Mouse (Mus musculus) gastrocnemius, postnatal 25 days (tissue): Measurements from ENCODE around the gene Agap3. TPM values are rescaled to one million over a fixed set of nuclear protein-coding genes. Genes with fewer than 3 reads are reported as not detected.

ENCODE experiments used
- DNase-seq: peaks from one replicate; pipeline ENCODE4 v3.0.0; 2022
- long read RNA-seq, 2 experiments: library from polyadenylated mRNA; stranded (forward); transcript quantifications; one replicate each; pipeline ENCODE4 v2.0.0; 2021
- total RNA-seq, 2 experiments: library from RNA; stranded (reverse); gene quantifications; 1 replicate in 1 of 2; 2 replicates in 1 of 2; pipeline ENCODE4 v1.2.3; 2021

Agap3 gene
- 10 to 100 TPM; 52.4 to 56.0 TPM for total RNA-seq
- long read RNA-seq, experiment 1, transcript Agap3-204 (9 exons, 1,061 nt) = major isoform, 16 of 38 reads
- long read RNA-seq, experiment 1, partial matches to known transcripts = 12 of 38 reads
- long read RNA-seq, experiment 1, other reads (novel, unspliced or antisense) = 9 of 38 reads
- long read RNA-seq, experiment 2, transcript Agap3-204 (9 exons, 1,061 nt) = major isoform, 17 of 35 reads
- long read RNA-seq, experiment 2, partial matches to known transcripts = 5 of 35 reads
- long read RNA-seq, experiment 2, other reads (novel, unspliced or antisense) = 12 of 35 reads

DNA sequence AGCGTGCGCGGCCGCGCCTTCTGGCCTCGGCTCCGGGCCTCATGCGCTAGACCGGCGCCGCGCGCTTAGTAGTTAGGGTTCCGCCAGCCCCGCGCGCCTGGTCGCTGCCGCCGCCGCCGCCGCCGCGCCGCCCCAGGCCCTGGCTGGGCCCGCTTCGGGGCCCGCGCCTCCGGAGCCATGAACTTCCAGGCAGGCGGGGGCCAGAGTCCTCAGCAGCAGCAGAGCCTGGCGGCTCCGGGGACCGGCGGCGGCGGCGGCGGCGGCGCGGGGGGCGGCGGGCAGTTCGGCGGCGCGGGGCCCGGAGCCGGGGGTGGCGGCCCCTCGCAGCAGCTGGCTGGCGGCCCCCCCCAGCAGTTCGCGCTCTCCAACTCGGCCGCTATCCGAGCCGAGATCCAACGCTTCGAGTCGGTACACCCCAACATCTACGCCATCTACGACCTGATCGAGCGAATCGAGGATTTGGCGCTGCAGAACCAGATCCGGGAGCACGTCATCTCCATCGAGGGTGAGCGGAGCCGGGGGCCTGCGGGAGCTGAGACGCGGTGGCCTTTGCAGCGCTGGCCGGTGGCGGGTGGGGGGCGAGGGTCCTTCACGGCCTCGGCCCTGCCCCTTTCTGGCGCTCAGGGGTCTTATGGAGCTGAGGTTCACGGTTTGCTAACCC is at the start of gene Agap3:
Gene Agap3, plus strand, starts transcription at position 148 of the 661 bp plus-strand sequence.
- no peak for DNase-seq

DNA sequence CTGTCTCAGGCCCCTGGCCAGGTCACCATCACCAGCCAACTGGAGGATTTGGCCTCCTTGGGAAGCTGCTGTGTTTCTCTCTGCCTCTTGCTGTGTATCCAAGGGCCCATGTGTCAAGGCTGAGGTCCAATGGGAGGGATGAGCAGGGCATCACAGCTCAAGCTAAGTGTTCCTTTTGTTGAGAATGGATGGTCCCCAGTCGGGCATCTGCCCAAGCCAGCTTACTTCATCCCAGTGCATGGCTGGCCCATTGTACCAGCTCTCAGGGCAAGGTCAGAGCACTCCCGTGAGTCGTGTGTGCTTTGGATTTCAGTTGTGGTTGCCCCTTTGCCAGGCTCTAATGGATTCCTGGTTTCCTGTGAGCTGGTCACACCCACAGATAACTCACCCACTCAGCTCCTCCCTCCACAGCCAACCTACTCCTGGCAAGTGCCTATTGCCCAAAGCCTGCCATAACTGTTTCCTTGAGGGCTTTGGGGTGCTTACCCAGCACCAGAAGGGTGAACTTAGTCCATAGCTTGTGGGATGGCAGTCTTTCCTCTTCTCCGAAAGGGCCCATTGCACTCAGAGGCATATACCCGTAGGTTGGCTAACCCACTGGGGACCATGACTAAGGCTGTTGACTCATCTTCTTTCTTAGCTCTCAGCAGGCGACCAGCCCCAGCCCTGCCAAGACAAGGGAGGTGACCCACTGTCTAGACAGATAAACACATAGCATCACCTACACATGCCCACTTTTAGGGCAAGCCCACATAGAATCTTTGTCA is 47.2 kb upstream of the Agap3 start:
- DNase-seq = no peak

DNA sequence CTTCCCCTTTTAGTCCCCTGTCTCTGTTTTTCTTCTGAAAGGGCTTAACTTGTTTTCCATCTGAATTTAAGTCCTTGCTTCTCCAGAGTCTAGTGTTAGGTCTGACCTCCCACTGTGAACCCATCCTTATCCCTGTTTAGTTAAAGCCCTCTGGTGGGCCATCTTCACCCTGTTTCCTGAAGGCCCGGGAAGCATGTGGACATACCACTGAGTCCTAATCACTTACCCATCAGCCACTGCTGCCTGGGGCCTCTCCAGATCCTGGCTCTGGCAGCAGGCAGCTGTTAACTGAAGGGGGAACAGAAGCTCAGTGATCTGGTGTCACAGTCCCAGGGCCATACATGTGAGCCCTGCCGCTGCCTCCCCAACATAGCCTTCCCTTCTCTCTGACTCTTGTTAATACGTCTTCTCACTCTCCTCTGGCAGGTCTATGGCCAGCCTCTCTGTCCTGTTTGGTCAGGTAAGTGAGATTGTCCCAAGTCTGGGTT is 46.5 kb upstream of the Agap3 start:
- no peak for DNase-seq

DNA sequence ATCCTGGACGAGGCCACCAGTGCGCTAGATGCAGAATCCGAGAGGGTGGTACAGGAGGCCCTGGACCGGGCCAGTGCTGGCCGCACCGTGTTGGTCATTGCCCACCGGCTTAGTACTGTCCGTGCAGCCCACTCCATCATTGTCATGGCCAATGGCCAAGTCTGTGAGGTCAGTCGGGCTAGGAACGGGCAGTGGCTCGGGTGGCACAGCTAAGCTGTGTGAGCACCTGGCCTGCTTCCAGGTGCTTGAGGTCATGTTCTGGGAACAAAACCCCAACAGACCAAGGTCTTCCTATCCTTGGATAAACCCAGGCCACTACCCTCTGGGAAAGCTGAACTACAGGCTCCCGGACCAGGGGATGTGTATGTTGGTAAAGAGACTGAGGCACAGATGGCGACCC is 43.3 kb upstream of the Agap3 start:
- no peak for DNase-seq

DNA sequence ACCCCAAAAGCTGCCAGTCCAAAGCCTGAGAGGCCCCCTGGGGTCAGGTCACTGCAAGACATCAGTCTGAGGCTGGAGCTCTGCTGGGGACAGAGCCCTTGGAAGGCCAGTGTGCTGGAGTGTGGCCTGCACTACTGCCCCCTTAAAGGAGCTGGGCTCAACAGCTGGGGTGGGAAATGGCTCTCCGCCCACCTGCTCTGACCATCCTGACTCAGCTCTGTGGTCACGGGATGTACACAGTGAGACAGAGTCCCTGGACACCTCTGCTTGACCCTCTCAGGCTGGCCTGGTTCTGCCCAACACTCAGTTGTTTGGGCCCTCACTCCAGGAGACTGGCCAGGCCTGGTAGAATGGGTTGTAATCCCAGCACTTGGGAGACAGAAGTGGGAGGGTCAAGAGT is 42.5 kb upstream of the Agap3 start:
- DNase-seq = no peak

DNA sequence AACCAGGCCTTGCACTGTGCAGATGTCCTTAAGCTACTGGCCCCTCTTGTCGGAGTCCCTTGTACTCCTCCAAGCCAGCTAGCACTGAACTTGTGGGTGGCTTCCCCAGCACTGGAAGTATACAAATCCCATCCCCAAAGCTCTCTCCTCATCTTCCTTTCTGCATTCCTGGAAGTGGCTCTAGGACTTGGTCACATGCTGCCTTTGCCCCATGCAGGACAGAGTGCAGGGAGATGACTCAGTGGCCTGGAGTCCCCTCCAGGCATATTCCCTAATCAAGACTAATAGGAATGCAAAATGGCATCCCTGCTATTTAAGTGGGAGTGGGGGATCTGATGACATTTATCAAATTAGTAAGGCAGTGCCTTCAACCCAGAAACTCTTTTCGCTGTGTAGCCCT is 39.9 kb upstream of the Agap3 start:
- no peak for DNase-seq

DNA sequence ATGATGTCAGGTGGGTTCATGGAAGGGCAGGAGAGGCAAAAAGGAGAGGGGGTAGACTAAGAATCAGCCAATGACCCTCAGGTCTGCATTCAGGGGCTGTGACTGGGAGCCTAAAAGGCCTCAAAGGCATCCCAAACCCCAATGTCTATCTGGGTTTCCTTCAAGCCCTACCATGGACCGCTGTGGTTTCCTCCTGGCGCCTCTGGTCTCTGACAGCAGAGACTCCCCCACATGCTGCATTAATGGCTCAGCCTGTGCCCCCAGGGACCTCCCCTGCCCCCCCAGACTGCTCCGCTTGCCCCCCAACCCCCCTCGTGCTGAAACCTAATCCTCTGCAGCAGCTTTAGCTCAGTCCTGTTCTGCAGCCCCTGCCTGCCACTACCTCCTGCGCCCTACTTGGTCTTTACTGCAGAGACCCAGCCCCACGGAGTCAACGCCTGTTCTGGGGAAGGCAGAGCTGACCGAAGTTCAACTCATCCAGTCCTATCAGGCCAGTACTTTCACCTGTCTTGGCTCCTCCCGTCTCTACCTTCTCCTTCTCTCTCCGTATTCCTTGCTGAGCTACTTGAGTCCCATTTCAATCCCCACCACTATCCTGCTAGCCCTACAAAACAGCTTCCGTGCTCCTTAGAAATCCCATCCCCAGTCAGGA is 38.8 kb upstream of the Agap3 start, which contains the start of gene Asic3:
Gene Asic3, plus strand, starts transcription at position 351 of the 652 bp plus-strand sequence.
- no peak for DNase-seq

DNA sequence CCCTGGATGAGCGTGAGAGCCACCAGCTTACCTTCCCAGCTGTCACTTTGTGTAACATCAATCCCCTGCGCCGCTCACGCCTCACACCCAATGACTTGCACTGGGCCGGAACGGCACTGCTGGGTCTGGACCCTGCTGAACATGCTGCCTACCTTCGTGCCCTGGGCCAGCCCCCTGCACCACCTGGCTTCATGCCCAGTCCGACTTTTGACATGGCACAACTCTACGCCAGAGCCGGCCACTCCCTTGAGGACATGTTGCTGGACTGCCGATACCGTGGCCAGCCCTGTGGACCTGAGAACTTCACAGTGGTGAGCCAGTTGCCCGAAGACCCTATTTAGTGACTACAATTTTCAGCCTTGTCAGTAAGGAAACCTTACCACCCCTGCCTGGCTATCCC is 38.0 kb upstream of the Agap3 start:
- no peak for DNase-seq

DNA sequence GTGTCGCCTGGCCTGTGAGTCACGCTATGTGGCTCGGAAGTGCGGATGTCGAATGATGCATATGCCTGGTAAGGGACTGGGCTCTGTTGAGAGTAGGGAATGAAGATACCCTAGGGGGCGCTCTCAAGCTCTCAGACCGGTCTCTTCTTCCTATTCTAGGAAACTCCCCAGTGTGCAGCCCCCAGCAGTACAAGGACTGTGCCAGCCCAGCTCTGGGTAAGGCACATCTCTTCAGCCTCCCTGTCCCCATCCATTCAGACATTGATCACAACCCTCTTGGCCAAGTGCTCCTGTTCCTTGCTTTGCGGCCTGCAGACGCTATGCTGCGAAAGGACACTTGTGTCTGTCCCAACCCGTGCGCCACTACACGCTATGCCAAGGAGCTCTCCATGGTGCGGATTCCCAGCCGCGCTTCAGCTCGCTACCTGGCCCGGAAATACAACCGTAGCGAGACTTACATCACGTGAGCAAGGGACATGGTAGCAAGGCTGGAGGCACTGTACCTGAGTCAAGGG is 35.7 kb upstream of the Agap3 start:
- DNase-seq = peak; percentile 41

DNA sequence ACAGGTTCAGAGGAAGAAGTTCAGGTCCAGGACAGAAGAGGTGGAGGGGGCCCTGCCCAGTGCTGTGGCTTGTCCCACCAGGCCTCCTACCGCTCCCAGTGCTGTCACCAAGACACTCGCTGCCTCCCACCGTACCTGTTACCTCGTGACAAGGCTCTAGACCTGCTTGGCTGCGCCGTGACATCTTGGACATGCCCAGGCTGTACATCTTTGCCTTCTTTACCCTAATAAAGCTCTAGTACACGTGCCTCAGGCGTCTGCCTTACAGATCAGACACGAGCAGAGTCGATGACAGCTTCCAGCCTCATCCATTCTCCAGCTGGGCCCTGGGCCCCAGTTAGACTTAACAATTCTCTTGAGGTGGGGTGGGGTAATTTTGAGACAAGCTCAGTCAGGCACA is 34.4 kb upstream of the Agap3 start:
- DNase-seq = no peak

DNA sequence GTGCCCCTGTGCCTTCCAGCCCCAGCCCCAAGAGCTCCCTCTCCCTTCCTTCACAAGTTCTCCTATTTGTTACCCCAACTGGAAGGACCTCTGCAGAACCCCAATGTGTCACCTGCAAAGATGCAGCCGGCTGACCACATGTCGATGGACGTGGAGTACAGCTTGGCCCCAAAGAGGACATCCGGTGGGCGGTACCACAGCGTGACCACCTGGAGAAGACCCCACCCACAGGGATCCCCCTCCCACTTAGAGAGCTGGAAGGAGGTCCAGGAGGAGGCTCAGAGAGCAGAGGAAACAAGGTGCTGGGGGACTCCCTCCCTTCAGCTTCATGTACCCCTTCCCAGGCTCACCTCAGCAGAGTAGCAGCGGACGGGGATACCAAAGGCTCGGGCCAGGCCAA is 31.6 kb upstream of the Agap3 start:
- no peak for DNase-seq

DNA sequence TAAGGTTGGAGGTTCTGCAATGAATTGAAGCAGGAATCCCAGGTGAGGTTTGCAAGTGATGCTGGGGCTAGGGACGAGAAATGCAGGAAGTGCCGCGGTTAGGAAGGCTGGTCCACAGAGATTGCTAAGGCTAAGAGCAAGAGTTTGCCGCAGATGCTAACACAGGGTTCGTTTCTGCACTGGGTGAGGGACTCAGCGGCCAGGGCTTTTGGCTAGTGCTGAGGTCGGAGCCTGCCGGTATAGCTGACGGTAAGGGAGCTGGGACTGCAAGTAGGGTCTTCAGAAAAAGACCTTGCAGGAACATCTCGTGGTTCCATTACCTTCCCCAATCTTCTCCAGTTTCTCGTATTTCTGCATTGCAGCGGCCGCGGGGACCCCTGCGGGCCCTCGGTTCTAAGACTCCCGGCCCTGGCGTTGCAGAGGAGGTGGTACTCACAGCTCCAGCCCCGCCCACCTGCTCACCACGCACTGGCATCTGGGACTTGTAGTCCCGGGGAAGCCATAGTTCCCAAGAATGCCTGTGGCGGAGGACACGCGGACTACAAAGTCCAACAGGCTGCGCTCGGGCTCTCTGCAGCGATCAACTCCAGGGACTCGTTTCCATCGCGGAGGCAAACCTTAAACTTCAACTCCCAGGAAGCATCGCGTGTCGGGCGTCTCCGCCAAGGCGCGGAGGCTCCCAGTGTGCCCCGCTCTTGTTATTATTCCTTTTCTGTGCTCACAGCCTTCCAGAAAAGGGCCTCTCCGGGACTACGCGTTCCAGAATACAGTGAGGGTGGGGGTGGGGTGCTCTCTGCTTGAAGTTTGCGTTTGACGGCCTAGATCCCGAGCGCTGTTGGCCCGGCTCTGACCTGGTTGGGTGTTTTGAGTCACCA is 28.6 kb upstream of the Agap3 start, which contains the start of the genes Cdk5 and Slc4a2:
Gene Cdk5, minus strand, starts transcription at position 402 of the 875 bp plus-strand sequence.
Gene Slc4a2, plus strand, starts transcription at position 709 of the 875 bp plus-strand sequence.
- peak; percentile 99 for DNase-seq

DNA sequence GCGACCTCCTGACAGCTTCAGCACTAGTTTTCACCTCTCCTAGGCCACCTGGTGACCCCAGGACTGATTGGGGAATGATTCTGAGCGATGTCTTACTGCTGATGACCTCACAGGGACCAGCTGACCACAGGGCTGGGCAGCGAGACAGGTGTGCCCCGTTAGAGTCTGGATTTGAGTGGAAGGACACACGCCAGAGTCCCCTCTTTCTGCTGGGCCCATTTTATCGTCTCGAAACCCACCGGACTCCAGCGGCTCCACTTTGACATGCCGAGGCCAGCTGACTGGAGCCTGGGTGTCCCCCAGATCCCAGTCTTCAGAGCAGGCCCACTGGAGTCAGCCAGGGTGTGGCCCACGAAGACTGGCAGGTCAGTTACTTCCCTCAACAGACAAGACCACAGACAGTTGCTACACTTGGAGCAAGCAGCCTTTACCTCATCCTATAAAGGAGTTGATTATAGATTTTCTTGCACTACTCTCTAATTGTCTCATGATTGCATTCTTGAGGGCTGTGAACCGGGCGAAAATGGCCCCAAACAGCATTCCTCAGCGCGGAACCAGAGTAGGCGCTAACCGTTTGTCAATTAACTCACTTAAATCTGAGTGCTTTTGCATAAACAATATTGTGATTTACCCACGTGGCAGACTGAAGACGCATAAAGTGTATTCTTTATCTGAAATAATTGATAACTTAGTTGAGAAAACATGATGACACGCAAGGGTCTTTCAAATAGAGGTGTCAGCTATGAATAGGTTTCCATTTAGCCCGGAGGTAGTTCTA is 27.8 kb upstream of the Agap3 start:
- no peak for DNase-seq

DNA sequence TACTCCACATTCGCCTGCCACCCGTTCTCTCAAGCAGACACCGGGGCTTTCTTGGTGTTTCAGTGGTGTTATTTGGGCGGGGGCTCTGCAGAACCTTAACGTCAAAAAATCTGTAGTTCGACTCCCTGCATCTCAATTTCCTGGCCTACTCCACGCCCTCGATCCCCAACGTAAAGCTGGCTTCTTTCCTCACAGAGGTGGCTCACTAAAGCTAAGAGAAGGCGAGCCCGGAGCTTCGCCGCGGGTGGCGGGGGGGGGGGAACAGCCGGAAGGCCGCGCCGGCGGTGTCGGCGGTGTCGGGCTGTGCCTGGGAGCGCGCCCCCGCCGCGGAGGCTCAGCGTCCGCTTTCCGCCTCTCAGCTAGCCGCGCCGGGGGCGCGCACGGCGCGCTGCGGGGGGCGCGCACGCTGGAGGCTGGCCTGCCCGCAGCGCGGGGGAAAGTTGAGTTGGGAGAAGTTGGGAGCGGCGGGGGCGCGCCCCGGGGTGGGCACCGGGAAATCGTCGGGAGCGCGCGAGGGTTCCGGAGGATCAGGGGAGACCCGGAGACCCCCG is 27.0 kb upstream of the Agap3 start:
- peak; percentile 91 for DNase-seq

DNA sequence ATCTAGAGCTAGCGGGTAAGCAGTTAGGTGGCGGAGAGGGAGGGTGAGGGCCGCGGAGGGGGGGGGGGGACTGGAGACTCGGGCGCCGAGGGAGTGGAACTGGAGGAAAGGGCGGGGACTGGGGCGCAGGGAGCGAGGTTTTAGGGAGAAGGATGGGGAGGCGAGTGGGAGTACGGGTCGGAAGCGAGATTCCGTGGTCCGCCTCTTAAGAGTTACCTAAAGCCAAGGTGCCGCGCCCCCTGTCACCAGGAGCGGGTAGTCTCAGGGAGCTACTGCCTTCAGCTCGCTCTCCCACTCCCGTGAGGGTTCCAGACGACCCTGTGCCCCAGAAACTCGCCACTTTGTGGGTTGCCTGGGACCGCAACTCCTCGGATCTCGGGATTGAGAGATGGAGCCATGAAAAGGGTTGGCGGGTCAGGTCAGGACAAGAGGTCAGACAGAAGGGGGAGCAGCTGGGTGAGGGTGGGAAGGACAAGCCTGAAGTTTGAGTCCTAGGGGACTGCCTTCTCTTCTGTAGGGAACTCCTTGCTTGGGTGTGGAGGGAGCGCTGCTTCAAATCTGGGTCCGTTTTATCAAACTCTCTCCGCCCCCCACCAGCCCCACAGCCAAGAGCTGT is 26.4 kb upstream of the Agap3 start:
- DNase-seq = no peak

DNA sequence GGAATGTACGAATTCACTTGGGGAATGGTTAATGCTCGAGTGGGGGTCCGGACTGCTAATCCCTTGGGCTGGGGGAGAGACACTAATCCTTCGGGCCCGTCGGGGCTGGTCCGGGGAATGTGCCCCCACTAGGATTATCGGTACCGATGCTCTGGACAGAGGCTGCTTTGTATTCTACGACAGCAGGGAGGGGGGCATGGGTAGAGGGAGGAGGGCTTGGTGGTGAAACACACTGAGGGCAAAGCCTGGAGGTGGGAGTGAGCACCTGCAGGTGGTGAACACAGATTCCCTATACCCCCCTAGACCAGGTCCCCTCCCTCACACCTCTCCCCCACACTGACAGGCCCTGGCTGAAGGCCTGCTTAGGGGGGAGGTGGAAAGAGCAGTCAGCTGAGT is 25.9 kb upstream of the Agap3 start:
- no peak for DNase-seq

DNA sequence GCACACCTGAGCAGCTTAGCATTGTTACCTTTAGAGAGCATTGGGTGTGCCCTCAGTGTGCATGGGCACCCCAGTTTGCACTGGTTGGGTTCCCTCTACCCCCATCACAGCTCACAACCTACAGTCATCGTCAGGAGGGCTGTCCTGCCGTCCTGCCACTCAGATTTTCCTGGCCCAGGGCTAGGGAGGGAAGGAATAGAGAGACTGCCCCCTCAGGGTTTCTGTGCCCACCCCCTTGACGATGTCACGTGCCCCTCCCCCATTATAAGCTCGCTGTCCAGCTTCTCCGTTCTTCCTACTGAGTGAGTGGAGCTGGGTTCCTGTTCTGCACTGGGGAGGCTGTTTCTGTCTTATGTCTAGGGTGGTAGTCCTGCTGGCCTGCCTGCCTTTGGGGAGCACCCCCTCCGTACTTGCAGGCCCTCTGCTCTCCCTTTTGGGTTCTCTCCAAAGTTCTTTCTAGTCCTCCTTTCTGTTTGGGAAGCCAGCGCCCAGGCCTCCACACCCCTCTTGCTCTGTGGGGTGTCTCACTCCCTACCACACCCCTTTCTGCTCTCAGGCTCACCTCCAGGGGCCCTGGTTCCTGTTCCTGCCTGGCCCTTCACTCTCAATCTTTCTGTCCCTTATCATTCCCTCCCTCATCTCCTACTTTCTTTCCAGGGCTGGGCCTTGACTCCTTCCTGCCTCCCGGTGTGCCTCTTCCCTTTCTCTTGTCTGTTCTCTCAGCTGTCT is 25.3 kb upstream of the Agap3 start:
- DNase-seq = no peak

DNA sequence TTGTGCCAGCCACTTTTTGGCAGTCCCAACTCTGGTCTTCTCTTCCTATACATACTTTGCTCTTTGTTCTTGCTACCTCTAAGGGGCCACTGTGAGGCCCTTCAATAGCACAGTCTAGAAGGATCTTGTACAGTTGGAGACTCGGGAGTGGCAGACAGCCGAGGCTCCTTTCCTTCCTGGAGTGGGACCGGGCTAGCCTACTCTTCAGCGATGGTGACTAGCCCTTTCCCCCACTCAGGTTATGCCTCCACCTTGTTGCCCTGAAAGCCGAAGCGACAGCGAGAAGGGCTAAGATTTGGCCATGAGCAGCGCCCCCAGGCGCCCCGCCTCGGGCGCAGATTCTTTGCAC is 24.7 kb upstream of the Agap3 start:
- no peak for DNase-seq

DNA sequence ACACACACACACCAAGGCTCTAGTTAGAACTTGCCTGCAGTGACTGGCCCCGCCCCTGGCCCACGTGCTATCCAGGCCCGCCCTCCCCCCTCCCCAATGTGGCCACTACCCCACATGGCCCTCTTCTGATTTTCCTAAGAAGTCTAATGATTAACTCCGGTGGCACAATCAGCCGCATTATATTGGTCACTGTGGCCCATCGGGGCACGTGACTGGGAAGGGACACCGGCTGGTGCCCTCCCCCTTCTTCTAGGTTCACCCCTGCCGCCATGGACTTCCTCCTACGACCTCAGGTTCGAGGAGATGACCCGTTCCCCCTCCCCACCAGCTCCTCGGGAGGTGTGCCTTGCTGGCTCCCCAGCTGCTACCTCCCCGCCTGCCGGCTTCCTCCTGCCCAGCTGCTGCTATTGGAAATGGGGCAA is 24.0 kb upstream of the Agap3 start:
- no peak for DNase-seq
